ENCODE assay signal across 25 mouse cellular contexts in the genomic region with DNA sequence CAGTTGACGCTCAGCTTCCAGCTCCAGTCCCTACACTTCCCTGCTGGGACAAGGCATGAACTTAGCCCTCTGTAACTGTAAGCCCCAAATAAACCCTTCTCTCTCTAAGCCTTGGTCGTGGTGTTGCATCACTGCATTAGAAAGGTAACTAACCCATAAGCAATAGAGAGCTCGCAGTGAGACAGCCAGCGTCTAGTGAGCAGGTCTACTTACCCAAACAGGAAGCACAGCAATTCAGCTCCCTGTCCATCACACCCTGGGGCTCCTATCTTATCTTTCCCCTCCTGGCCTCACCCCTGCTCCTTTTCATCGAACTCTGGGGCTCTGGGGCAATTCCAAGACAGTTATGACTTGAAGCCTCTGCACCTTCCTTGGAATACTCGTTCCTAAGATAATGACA. TPM values are rescaled to one million over a fixed set of nuclear protein-coding genes. Genes with fewer than 3 reads are reported as not detected.
A peak's percentile ranks its signal among the peaks of the same experiment; 100 is the strongest.
DNase-seq lines count a peak whose midpoint lies in the region; ATAC-seq and TF ChIP-seq lines count a peak whose summit lies in the region.
"Had no signal": no experiment of that assay in that cellular context is flagged by ENCODE, and none has a peak within 500 bp of the region (broad histone marks: within the 10 kb centered on the region; RNA-seq: fewer than 3 reads in every experiment).

No protein-coding gene starts in this region.

- H3K9ac ChIP-seq in heart, embryonic 11.5 days (ENCODE audit: low read depth, low read length), result no peak overlapping the region
- H3K9ac ChIP-seq in intestine, embryonic 16.5 days (ENCODE audit: low read depth, low read length), result no peak overlapping the region
- peak overlapping the region; percentile 13; the same call in 1 of the 2 replicates for H3K9ac ChIP-seq in liver, embryonic 14.5 days (replicated peaks)
- H3K9ac ChIP-seq: hindbrain, embryonic 12.5 days; kidney, embryonic 15.5 days; lung, embryonic 14.5 days; midbrain, embryonic 15.5 days; neural tube, embryonic 15.5 days had no signal

- ATAC-seq in heart, embryonic 11.5 days (replicated peaks; ENCODE audit: insufficient number of reproducible peaks, low FRiP score, low TSS enrichment), result no peak
- peak; percentile 86 for ATAC-seq in intestine, embryonic 16.5 days
- peak; percentile 68 for ATAC-seq in liver, embryonic 14.5 days (ENCODE audit: insufficient read depth)
- ATAC-seq: forebrain, embryonic 14.5 days; midbrain, embryonic 15.5 days had no signal

- H3K9me3 ChIP-seq in heart, embryonic 11.5 days (replicated peaks; ENCODE audit: control insufficient read depth, low read length), result no peaks in the 10 kb centered on the region
- no peaks in the 10 kb centered on the region for H3K9me3 ChIP-seq in intestine, embryonic 16.5 days (ENCODE audit: control insufficient read depth, low read length)
- no peaks in the 10 kb centered on the region for H3K9me3 ChIP-seq in liver, embryonic 14.5 days (ENCODE audit: control insufficient read depth, low read length)
- no peaks in the 10 kb centered on the region for H3K9me3 ChIP-seq in hindbrain, embryonic 10.5 days
- H3K9me3 ChIP-seq: heart, embryonic 10.5 days; hindbrain, embryonic 12.5 days; kidney, embryonic 15.5 days; midbrain, embryonic 15.5 days; neural tube, embryonic 15.5 days had no signal

- peak; percentile 53 for DNase-seq in heart, adult 11 months
- DNase-seq in liver, embryonic 14.5 days (ENCODE audit: low read depth in 3 of 3, low spot score in 3 of 3), result peak in 2 of 3 experiments; percentile 41 to 44
- no peak for DNase-seq in frontal cortex, adult 2 months (ENCODE audit: extremely low spot score in 1 of 2, low spot score in 1 of 2)
- DNase-seq in hindbrain, embryonic 10.5 days (ENCODE audit: low spot score), result no peak
- DNase-seq in spleen, adult 18-20 months, result no peak
- DNase-seq in c-Kit-positive CD71-positive TER-119-positive erythroid progenitor cells, embryonic 14.5 days (ENCODE audit: low spot score), result no peak
- DNase-seq: adrenal gland, postnatal 25 days; cerebellum, adult 2 months; gastrocnemius, postnatal 25 days; heart, postnatal 10 days; kidney, postnatal 4 days; layer of hippocampus, adult 9-11 months; lung, embryonic 14.5 days; thymus, adult 2 months had no signal

- no peak overlapping the region for H3K4me3 ChIP-seq in heart, embryonic 11.5 days (ENCODE audit: low read depth, low read length)
- no peak overlapping the region for H3K4me3 ChIP-seq in intestine, embryonic 16.5 days (ENCODE audit: low read length)
- no peak overlapping the region for H3K4me3 ChIP-seq in liver, embryonic 14.5 days (ENCODE audit: insufficient read depth in 1 of 2, low read depth in 2 of 2, low read length in 2 of 2)
- H3K4me3 ChIP-seq in hindbrain, embryonic 10.5 days, result no peak overlapping the region
- H3K4me3 ChIP-seq: erythroblast, embryonic 14.5 days; heart, embryonic 10.5 days; hindbrain, embryonic 12.5 days; kidney, embryonic 15.5 days; midbrain, embryonic 15.5 days; myocyte; neural tube, embryonic 15.5 days had no signal

- peaks cover 21% of the 10 kb centered on the region for H3K4me1 ChIP-seq in heart, embryonic 11.5 days (ENCODE audit: control insufficient read depth, insufficient read depth, low read length)
- H3K4me1 ChIP-seq in intestine, embryonic 16.5 days (ENCODE audit: control insufficient read depth, insufficient read depth, low read length), result peaks cover 19% of the 10 kb centered on the region
- H3K4me1 ChIP-seq in liver, embryonic 14.5 days (replicated peaks; ENCODE audit: control insufficient read depth in 2 of 2, insufficient read depth in 2 of 2, low read length in 1 of 2), result peaks cover 35 to 44% of the 10 kb centered on the region in 2 experiments
- H3K4me1 ChIP-seq in hindbrain, embryonic 10.5 days (replicated peaks), result peaks cover 10% of the 10 kb centered on the region

- H3K4me2 ChIP-seq in heart, embryonic 11.5 days, result no peak overlapping the region
- no peak overlapping the region for H3K4me2 ChIP-seq in intestine, embryonic 16.5 days (ENCODE audit: low read depth, low read length)
- H3K4me2 ChIP-seq in liver, embryonic 14.5 days (ENCODE audit: low read depth), result peak overlapping the region; percentile 30
- H3K4me2 ChIP-seq: hindbrain, embryonic 12.5 days; kidney, embryonic 15.5 days; lung, embryonic 14.5 days; midbrain, embryonic 15.5 days; neural tube, embryonic 15.5 days had no signal

- no peaks in the 10 kb centered on the region for H3K36me3 ChIP-seq in heart, embryonic 11.5 days (ENCODE audit: control insufficient read depth, insufficient read depth, low read length)
- no peaks in the 10 kb centered on the region for H3K36me3 ChIP-seq in intestine, embryonic 16.5 days (ENCODE audit: control insufficient read depth, insufficient read depth, low read length)
- no peaks in the 10 kb centered on the region for H3K36me3 ChIP-seq in liver, embryonic 14.5 days (replicated peaks; ENCODE audit: control insufficient read depth, insufficient read depth, low read depth)
- peaks cover 7% of the 10 kb centered on the region; the same call in 1 of the 2 replicates for H3K36me3 ChIP-seq in hindbrain, embryonic 10.5 days
- H3K36me3 ChIP-seq: hindbrain, embryonic 12.5 days; kidney, embryonic 15.5 days; midbrain, embryonic 15.5 days; neural tube, embryonic 15.5 days had no signal

- no peak for TF ChIP-seq CTCF in liver, embryonic 14.5 days (IDR thresholded peaks at IDR 0.05; ENCODE audit: low read depth)

- H3K27me3 ChIP-seq in heart, embryonic 11.5 days (ENCODE audit: control insufficient read depth, insufficient read depth, low read length), result no peaks in the 10 kb centered on the region
- H3K27me3 ChIP-seq in intestine, embryonic 16.5 days (replicated peaks; ENCODE audit: control insufficient read depth, insufficient read depth, low read length), result no peaks in the 10 kb centered on the region
- no peaks in the 10 kb centered on the region for H3K27me3 ChIP-seq in liver, embryonic 14.5 days (ENCODE audit: control insufficient read depth, insufficient read depth, low read length)
- H3K27me3 ChIP-seq in hindbrain, embryonic 10.5 days (ENCODE audit: insufficient read depth, poor library complexity, severe bottlenecking), result no peaks in the 10 kb centered on the region
- H3K27me3 ChIP-seq: hindbrain, embryonic 12.5 days; kidney, embryonic 15.5 days; midbrain, embryonic 15.5 days; neural tube, embryonic 15.5 days had no signal

- no peak overlapping the region for H3K27ac ChIP-seq in heart, embryonic 11.5 days (ENCODE audit: low read depth, low read length)
- H3K27ac ChIP-seq in intestine, embryonic 16.5 days (ENCODE audit: low read length), result peak overlapping the region; percentile 51; the same call in 1 of the 2 replicates
- no peak overlapping the region for H3K27ac ChIP-seq in liver, embryonic 14.5 days
- H3K27ac ChIP-seq in hindbrain, embryonic 10.5 days, result no peak overlapping the region
- H3K27ac ChIP-seq: heart, embryonic 10.5 days; hindbrain, embryonic 12.5 days; kidney, embryonic 15.5 days; macrophage; midbrain, embryonic 15.5 days; neural tube, embryonic 15.5 days had no signal

- WGBS in heart, embryonic 11.5 days (ENCODE audit: insufficient replicate concordance), result 42% methylated on average over 6 of the region's 6 CpGs
- 55% methylated on average over 6 of the region's 6 CpGs for WGBS in intestine, embryonic 16.5 days
- 15% methylated on average over 6 of the region's 6 CpGs for WGBS in liver, embryonic 14.5 days (ENCODE audit: insufficient replicate concordance)
- 85% methylated on average over 6 of the region's 6 CpGs for WGBS in hindbrain, embryonic 10.5 days

- TF ChIP-seq EP300 in liver, embryonic 14.5 days (IDR thresholded peaks at IDR 0.05; ENCODE audit: low read depth), result no peak

RNA-seq across cellular contexts. Expression of gene Ralgapa2, which starts 13.8 kb away (rescaled TPM):
- polyA plus RNA-seq in heart, embryonic 11.5 days (2014; fragmentation: Nextera tagmentation; extraction: Ambion mirVana), result 10.6 TPM in 2 replicates
- polyA plus RNA-seq in intestine, embryonic 16.5 days (2015; fragmentation: Nextera tagmentation; extraction: Ambion mirVana), result 7.8 and 9.7 TPM in 2 replicates
- polyA plus RNA-seq in liver, embryonic 14.5 days (2012; rRNA removed), result 1.8 and 2.1 TPM in 2 replicates
- 3.2 and 3.6 TPM in 2 replicates for polyA plus RNA-seq in liver, embryonic 14.5 days (2014; fragmentation: Nextera tagmentation; extraction: Ambion mirVana)
- polyA plus RNA-seq in frontal cortex, adult 2 months (2012; rRNA removed), result 11.6 and 11.9 TPM in 2 replicates
- polyA plus RNA-seq in hindbrain, embryonic 10.5 days (2016; fragmentation: Nextera tagmentation; extraction: Ambion mirVana), result 10.2 and 11.6 TPM in 2 replicates

Comparison
In these comparisons a context has a peak if more than half of its experiments do, and no peak if none do; other contexts are left out.
1. DNase-seq: peak in heart, adult 11 months (single experiment) and liver, embryonic 14.5 days (2 of 3); none in frontal cortex, adult 2 months (0 of 2), hindbrain, embryonic 10.5 days (single experiment), spleen, adult 18-20 months (0 of 2) and c-Kit-positive CD71-positive TER-119-positive erythroid progenitor cells, embryonic 14.5 days (single experiment).